In the genomic region with DNA sequence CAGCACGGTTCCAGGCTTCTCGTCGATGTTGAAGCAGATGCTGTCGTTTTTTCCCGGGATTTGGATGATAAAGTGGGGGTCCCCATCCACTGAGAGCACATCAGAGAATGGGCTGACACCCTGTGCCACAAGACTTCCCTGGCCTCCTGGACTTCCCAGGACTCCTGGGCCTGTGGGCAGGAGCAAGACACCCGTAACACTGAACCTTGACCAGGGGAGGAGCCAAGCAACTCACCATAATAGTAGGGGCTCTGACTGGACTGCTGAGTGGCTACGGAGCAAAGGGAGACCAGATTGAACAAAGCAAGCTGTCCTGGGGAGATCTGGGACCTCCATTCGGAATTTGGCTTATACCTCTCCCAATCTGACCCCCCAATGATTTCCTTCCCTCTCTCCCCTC, we compare ENCODE assay signal across 22 mouse cellular contexts. TPM values are rescaled to one million over a fixed set of nuclear protein-coding genes. Genes with fewer than 3 reads are reported as not detected.
DNase-seq lines count a peak whose midpoint lies in the region; ATAC-seq and TF ChIP-seq lines count a peak whose summit lies in the region.
"Had no signal": no experiment of that assay in that cellular context is flagged by ENCODE, and none has a peak within 500 bp of the region (broad histone marks: within the 10 kb centered on the region; RNA-seq: fewer than 3 reads in every experiment).

No protein-coding gene starts in this region.

- TF ChIP-seq EP300 in stomach, postnatal 0 days (optimal IDR thresholded peaks at IDR 0.05): no peak

- H3K36me3 ChIP-seq in kidney, embryonic 15.5 days: no peaks in the 10 kb centered on the region
- H3K36me3 ChIP-seq in kidney, adult 2 months (ENCODE audit: control insufficient read depth, insufficient read depth, low read length): no peaks in the 10 kb centered on the region
- no peaks in the 10 kb centered on the region for H3K36me3 ChIP-seq in kidney, postnatal 0 days (ENCODE audit: insufficient read depth, low read length)
- H3K36me3 ChIP-seq in stomach, postnatal 0 days (ENCODE audit: control insufficient read depth, insufficient read depth, low read length): no peaks in the 10 kb centered on the region
- H3K36me3 ChIP-seq: embryonic facial prominence, embryonic 10.5 days; heart, embryonic 13.5 days; hindbrain, embryonic 12.5 days had no signal

- no peak overlapping the region for H3K4me2 ChIP-seq in kidney, embryonic 15.5 days
- no peak overlapping the region for H3K4me2 ChIP-seq in kidney, postnatal 0 days (ENCODE audit: low read length)
- no peak overlapping the region for H3K4me2 ChIP-seq in stomach, postnatal 0 days (replicated peaks; ENCODE audit: low read depth)
- H3K4me2 ChIP-seq: forebrain, embryonic 13.5 days; heart, embryonic 13.5 days; hindbrain, embryonic 12.5 days had no signal

- no peak for TF ChIP-seq CTCF in kidney, adult 2 months (conservative IDR thresholded peaks at IDR 0.05; ENCODE audit: insufficient read depth, insufficient read length, low read depth, low read length)
- no peak for TF ChIP-seq CTCF in kidney, postnatal 0 days (IDR thresholded peaks at IDR 0.05; ENCODE audit: low read depth)
- no peak for TF ChIP-seq CTCF in stomach, postnatal 0 days (IDR thresholded peaks at IDR 0.05; ENCODE audit: low read depth)

- no peaks in the 10 kb centered on the region for H3K27me3 ChIP-seq in kidney, embryonic 15.5 days
- no peaks in the 10 kb centered on the region for H3K27me3 ChIP-seq in kidney, adult 2 months (replicated peaks; ENCODE audit: control insufficient read depth, insufficient read depth, low read length)
- H3K27me3 ChIP-seq in kidney, postnatal 0 days (ENCODE audit: insufficient read depth, low read length): no peaks in the 10 kb centered on the region
- H3K27me3 ChIP-seq in stomach, postnatal 0 days (ENCODE audit: control insufficient read depth, insufficient read depth, low read length): no peaks in the 10 kb centered on the region
- H3K27me3 ChIP-seq: forebrain, embryonic 13.5 days; heart, embryonic 13.5 days; hindbrain, embryonic 12.5 days had no signal

- DNase-seq in kidney, adult 11 months: peak; percentile 37
- DNase-seq in kidney, adult 2 months: peak; percentile 74
- no peak for DNase-seq in kidney, postnatal 0 days (ENCODE audit: low spot score)
- peak; percentile 63 to 69 for DNase-seq in kidney, postnatal 36 days
- no peak for DNase-seq in right cerebral cortex, adult 2 months (ENCODE audit: low spot score in 2 of 2)
- no peak for DNase-seq in cerebellum, postnatal 4 days (ENCODE audit: low spot score in 2 of 2)
- DNase-seq in stomach, postnatal 0 days (ENCODE audit: low spot score): no peak
- DNase-seq: cerebellum, adult 18-20 months; cerebellum, adult 9-11 months; cerebellum, postnatal 36 days; forebrain, postnatal 0 days; gastrocnemius, adult 2 months; gastrocnemius, postnatal 36 days; heart, adult 11 months had no signal

- H3K9me3 ChIP-seq in kidney, embryonic 15.5 days (replicated peaks): no peaks in the 10 kb centered on the region
- no peaks in the 10 kb centered on the region for H3K9me3 ChIP-seq in kidney, postnatal 0 days (replicated peaks; ENCODE audit: low read length)
- H3K9me3 ChIP-seq in stomach, postnatal 0 days (ENCODE audit: control insufficient read depth, low read length): no peaks in the 10 kb centered on the region
- H3K9me3 ChIP-seq: embryonic facial prominence, embryonic 10.5 days; forebrain, embryonic 13.5 days; heart, embryonic 13.5 days; hindbrain, embryonic 12.5 days had no signal

- TF ChIP-seq POLR2A in kidney, adult 2 months (IDR thresholded peaks at IDR 0.05; ENCODE audit: low read depth, low read length): no peak

- H3K4me3 ChIP-seq in kidney, embryonic 15.5 days (replicated peaks): no peak overlapping the region
- no peak overlapping the region for H3K4me3 ChIP-seq in kidney, adult 2 months (ENCODE audit: insufficient read depth, low read depth, low read length)
- H3K4me3 ChIP-seq in kidney, postnatal 0 days (replicated peaks; ENCODE audit: low read depth, low read length): no peak overlapping the region
- H3K4me3 ChIP-seq in stomach, postnatal 0 days (ENCODE audit: low read depth, low read length): no peak overlapping the region
- H3K4me3 ChIP-seq: embryonic facial prominence, embryonic 10.5 days; forebrain, embryonic 13.5 days; gastrocnemius, adult 2 months; heart, embryonic 13.5 days; hindbrain, embryonic 12.5 days had no signal

- 74% methylated on average over 8 of the region's 8 CpGs for WGBS in kidney, embryonic 15.5 days
- 75% methylated on average over 8 of the region's 8 CpGs for WGBS in kidney, adult 2 months
- WGBS in kidney, postnatal 0 days: 83% methylated on average over 8 of the region's 8 CpGs
- WGBS in stomach, postnatal 0 days: 76% methylated on average over 8 of the region's 8 CpGs

- no peak overlapping the region for H3K27ac ChIP-seq in kidney, embryonic 15.5 days
- no peak overlapping the region for H3K27ac ChIP-seq in kidney, adult 2 months (ENCODE audit: insufficient read depth, low read depth, low read length)
- H3K27ac ChIP-seq in kidney, postnatal 0 days: no peak overlapping the region
- H3K27ac ChIP-seq in stomach, postnatal 0 days (replicated peaks): no peak overlapping the region
- H3K27ac ChIP-seq: embryonic facial prominence, embryonic 10.5 days; forebrain, embryonic 13.5 days; gastrocnemius, adult 2 months; heart, embryonic 13.5 days; hindbrain, embryonic 12.5 days had no signal

- ATAC-seq in kidney, embryonic 15.5 days (replicated peaks; ENCODE audit: low FRiP score): no peak
- peak; percentile 69; the same call in 1 of the 2 replicates for ATAC-seq in kidney, postnatal 0 days (replicated peaks; ENCODE audit: low FRiP score, low read depth)
- no peak for ATAC-seq in stomach, postnatal 0 days (ENCODE audit: low FRiP score, low TSS enrichment)
- ATAC-seq: forebrain, embryonic 13.5 days; forebrain, postnatal 0 days had no signal

- no peak overlapping the region for H3K9ac ChIP-seq in kidney, embryonic 15.5 days
- H3K9ac ChIP-seq in kidney, postnatal 0 days (ENCODE audit: low read depth, low read length): no peak overlapping the region
- H3K9ac ChIP-seq in stomach, postnatal 0 days (ENCODE audit: low read length): no peak overlapping the region
- H3K9ac ChIP-seq: forebrain, embryonic 13.5 days; forebrain, postnatal 0 days; heart, embryonic 13.5 days; hindbrain, embryonic 12.5 days had no signal

- no peaks in the 10 kb centered on the region for H3K4me1 ChIP-seq in kidney, embryonic 15.5 days
- H3K4me1 ChIP-seq in kidney, adult 2 months (ENCODE audit: control insufficient read depth, insufficient read depth, low read length): no peaks in the 10 kb centered on the region; the same call in 1 of the 2 replicates
- 0 out of 2 replicates have a peak, but pooled peaks cover 5% of the 10 kb centered on the region for H3K4me1 ChIP-seq in kidney, postnatal 0 days (replicated peaks; ENCODE audit: insufficient read depth, low read length)
- no peaks in the 10 kb centered on the region; the same call in 1 of the 2 replicates for H3K4me1 ChIP-seq in stomach, postnatal 0 days (replicated peaks; ENCODE audit: control insufficient read depth, insufficient read depth)
- H3K4me1 ChIP-seq: embryonic facial prominence, embryonic 10.5 days; heart, embryonic 13.5 days; hindbrain, embryonic 12.5 days had no signal

RNA-seq across cellular contexts. Expression of a gene that starts 10.9 kb away (rescaled TPM):
- polyA plus RNA-seq in kidney, embryonic 15.5 days (2015; fragmentation: Nextera tagmentation; extraction: Ambion mirVana): 2.6 and 5.0 TPM in 2 replicates
- 0.43 and 0.56 TPM in 2 replicates for polyA plus RNA-seq in kidney, adult 2 months (2012; rRNA removed)
- polyA plus RNA-seq in kidney, postnatal 0 days (2015; fragmentation: Nextera tagmentation; extraction: Ambion mirVana): 0.53 and 0.75 TPM in 2 replicates
- 2.1 and 5.1 TPM in 2 replicates for polyA plus RNA-seq in stomach, postnatal 0 days (2015; fragmentation: Nextera tagmentation; extraction: Ambion mirVana)
- polyA plus RNA-seq: embryonic facial prominence, embryonic 10.5 days had no signal

RNA-seq across cellular contexts. Expression of a gene that starts 26.4 kb away (rescaled TPM):
- polyA plus RNA-seq in kidney, embryonic 15.5 days (2015; fragmentation: Nextera tagmentation; extraction: Ambion mirVana): 0.93 and 1.6 TPM in 2 replicates
- 0.38 and 0.62 TPM in 2 replicates for polyA plus RNA-seq in kidney, adult 2 months (2012; rRNA removed)
- 0.17 and 0.26 TPM in 2 replicates for polyA plus RNA-seq in kidney, postnatal 0 days (2015; fragmentation: Nextera tagmentation; extraction: Ambion mirVana)
- polyA plus RNA-seq in stomach, postnatal 0 days (2015; fragmentation: Nextera tagmentation; extraction: Ambion mirVana): 1.2 and 2.4 TPM in 2 replicates
- polyA plus RNA-seq: embryonic facial prominence, embryonic 10.5 days; embryonic facial prominence, embryonic 14.5 days; forebrain, embryonic 13.5 days had no signal

RNA-seq across cellular contexts. Expression of a gene that starts 30.4 kb away (rescaled TPM):
- polyA plus RNA-seq in kidney, embryonic 15.5 days (2015; fragmentation: Nextera tagmentation; extraction: Ambion mirVana): 0.30 and 0.55 TPM in 2 replicates
- 1.1 and 1.3 TPM in 2 replicates for polyA plus RNA-seq in kidney, adult 2 months (2012; rRNA removed)
- 0.34 and 0.41 TPM in 2 replicates for polyA plus RNA-seq in kidney, postnatal 0 days (2015; fragmentation: Nextera tagmentation; extraction: Ambion mirVana)
- 0.21 and 0.40 TPM in 2 replicates for polyA plus RNA-seq in stomach, postnatal 0 days (2015; fragmentation: Nextera tagmentation; extraction: Ambion mirVana)
- polyA plus RNA-seq: C2C12; embryonic facial prominence, embryonic 10.5 days; embryonic facial prominence, embryonic 14.5 days; forebrain, embryonic 13.5 days; forebrain, postnatal 0 days; heart, postnatal 0 days; hindbrain, embryonic 12.5 days had no signal

RNA-seq across cellular contexts. Expression of a gene that starts 33.6 kb away (rescaled TPM):
- 5.0 and 5.3 TPM in 2 replicates for polyA plus RNA-seq in kidney, embryonic 15.5 days (2015; fragmentation: Nextera tagmentation; extraction: Ambion mirVana)
- polyA plus RNA-seq in kidney, adult 2 months (2012; rRNA removed): 8.2 and 9.2 TPM in 2 replicates
- polyA plus RNA-seq in kidney, postnatal 0 days (2015; fragmentation: Nextera tagmentation; extraction: Ambion mirVana): 6.6 and 8.1 TPM in 2 replicates
- 29.2 and 32.3 TPM in 2 replicates for polyA plus RNA-seq in stomach, postnatal 0 days (2015; fragmentation: Nextera tagmentation; extraction: Ambion mirVana)

RNA-seq across cellular contexts. Expression of a gene that starts 38.5 kb away (rescaled TPM):
- polyA plus RNA-seq in kidney, embryonic 15.5 days (2015; fragmentation: Nextera tagmentation; extraction: Ambion mirVana): 17.3 and 17.4 TPM in 2 replicates
- 5.3 and 6.2 TPM in 2 replicates for polyA plus RNA-seq in kidney, adult 2 months (2012; rRNA removed)
- polyA plus RNA-seq in kidney, postnatal 0 days (2015; fragmentation: Nextera tagmentation; extraction: Ambion mirVana): 8.7 and 10.5 TPM in 2 replicates
- polyA plus RNA-seq in stomach, postnatal 0 days (2015; fragmentation: Nextera tagmentation; extraction: Ambion mirVana): 4.1 and 4.2 TPM in 2 replicates

Comparison
In these comparisons a context has a peak if more than half of its experiments do, and no peak if none do; other contexts are left out.
1. DNase-seq: peak in kidney, adult 11 months (single experiment), kidney, adult 2 months (single experiment) and kidney, postnatal 36 days (2 of 2); none in kidney, postnatal 0 days (single experiment), right cerebral cortex, adult 2 months (0 of 2), cerebellum, postnatal 4 days (0 of 2) and stomach, postnatal 0 days (single experiment).